Mouse (Mus musculus) midbrain, embryonic 11.5 days (tissue): ENCODE measurements around the gene Cep126. TPM values are rescaled to one million over a fixed set of nuclear protein-coding genes. Genes with fewer than 3 reads are reported as not detected.

Experiments
- ATAC-seq: fragments of 200-750 bp; cut with Nextera tagmentation; 2 replicates; pipeline ENCODE4 v1.8.0; 2017; ENCODE audit warnings: moderate TSS enrichment, moderate library complexity; ENCODE audit not compliant: low FRiP score
- DNase-seq: peaks from one replicate; pipeline ENCODE4 v3.0.0; 2015; ENCODE audit warnings: low spot score; ENCODE audit errors: missing footprints
- H3K27ac ChIP-seq: fragments of 300-500 bp; sonication (generic); 2 replicates; pipeline ENCODE4 v1.5.1; 2014; ENCODE audit warnings: low read depth, low read length
- H3K27me3 ChIP-seq: fragments of 300-500 bp; sonication (generic); 2 replicates; pipeline ENCODE4 v1.6.1; 2014; ENCODE audit warnings: mild to moderate bottlenecking, low read length, moderate library complexity, mixed read lengths; ENCODE audit not compliant: control insufficient read depth, insufficient read depth
- H3K36me3 ChIP-seq: fragments of 300-500 bp; sonication (generic); 2 replicates; pipeline ENCODE4 v1.6.1; 2014; ENCODE audit warnings: mild to moderate bottlenecking, low read length, moderate library complexity, mixed read lengths; ENCODE audit not compliant: control insufficient read depth, insufficient read depth
- H3K4me1 ChIP-seq: fragments of 300-500 bp; sonication (generic); 2 replicates; pipeline ENCODE4 v1.6.1; 2014; ENCODE audit warnings: low read length; ENCODE audit not compliant: control insufficient read depth, insufficient read depth
- H3K4me2 ChIP-seq: fragments of 300-500 bp; sonication (generic); 2 replicates; pipeline ENCODE4 v1.6.1; 2014; ENCODE audit warnings: mild to moderate bottlenecking, moderate library complexity
- H3K4me3 ChIP-seq: fragments of 300-500 bp; sonication (generic); 2 replicates; pipeline ENCODE4 v1.5.1; 2014; ENCODE audit warnings: low read depth, low read length
- H3K9ac ChIP-seq: fragments of 300-500 bp; sonication (generic); 2 replicates; pipeline ENCODE4 v1.6.1; 2014; ENCODE audit warnings: low read length
- H3K9me3 ChIP-seq: fragments of 300-500 bp; sonication (generic); 2 replicates; pipeline ENCODE4 v1.6.1; 2016; ENCODE audit warnings: low read length; ENCODE audit not compliant: control insufficient read depth
- WGBS: fragments of 180-500 bp; shearing (Covaris S2); extraction: QIAGEN DNeasy Blood & Tissue Kit; methylation state at CpG from one replicate; pipeline ENCODE4 v1.1.7; 2014; 5-methylcytosine and 5-hydroxymethylcytosine counted together
- polyA plus RNA-seq: library from polyadenylated mRNA; unstranded; fragments of >200 nt; fragmentation: Nextera tagmentation; extraction: Ambion mirVana; gene quantifications from 2 replicates; pipeline ENCODE4 v1.2.1, GENCODE M21; 2014

Cep126 gene
- polyA plus RNA-seq, 1 experiment from 2014 or later, result 4.5 TPM

DNA sequence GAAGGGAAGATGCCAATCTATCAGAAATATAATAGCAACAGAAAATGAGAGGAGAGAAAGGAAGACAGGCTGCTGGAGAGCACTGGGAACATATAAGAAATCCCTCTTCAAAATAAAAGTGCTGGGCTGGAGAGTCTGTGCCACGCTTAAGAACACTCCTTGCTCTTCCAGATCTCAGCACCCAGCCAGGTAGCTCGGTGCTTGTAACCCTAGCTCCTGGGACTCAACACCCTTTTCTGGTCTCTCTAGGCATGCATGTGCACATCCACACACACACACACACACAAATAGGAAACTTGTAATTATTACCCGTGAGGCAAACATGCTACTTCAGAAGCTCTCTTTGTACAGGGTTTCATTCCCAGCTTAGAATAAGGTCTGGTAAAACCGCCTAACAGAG, 99.0 kb downstream of the Cep126 start:
- H3K27ac ChIP-seq, result no peak overlapping the region
- no peak for ATAC-seq
- no peak overlapping the region for H3K4me3 ChIP-seq
- H3K27me3 ChIP-seq, result no peaks in the 10 kb centered on the region
- no peaks in the 10 kb centered on the region for H3K4me1 ChIP-seq
- no peaks in the 10 kb centered on the region for H3K36me3 ChIP-seq
- H3K9me3 ChIP-seq, result no peaks in the 10 kb centered on the region
- H3K4me2 ChIP-seq, result no peak overlapping the region
- no peak for DNase-seq
- no peak overlapping the region for H3K9ac ChIP-seq
- 55% methylated on average over 4 of the region's 4 CpGs for WGBS

- H3K4me3 ChIP-seq, result no peak overlapping the region
- no peaks in the 10 kb centered on the region for H3K9me3 ChIP-seq
- no peaks in the 10 kb centered on the region for H3K36me3 ChIP-seq
- no peak overlapping the region for H3K9ac ChIP-seq
- ATAC-seq (no peak), DNase-seq (no peak)
- no peaks in the 10 kb centered on the region for H3K4me1 ChIP-seq
- WGBS, result 84% methylated on average over 1 of the region's 1 CpGs
- no peak overlapping the region for H3K27ac ChIP-seq
- no peaks in the 10 kb centered on the region for H3K27me3 ChIP-seq
- no peak overlapping the region for H3K4me2 ChIP-seq
These were observed 100.0 kb downstream of the Cep126 start for GRCm38 (mm10) chr9:8034143-8034542.

DNA sequence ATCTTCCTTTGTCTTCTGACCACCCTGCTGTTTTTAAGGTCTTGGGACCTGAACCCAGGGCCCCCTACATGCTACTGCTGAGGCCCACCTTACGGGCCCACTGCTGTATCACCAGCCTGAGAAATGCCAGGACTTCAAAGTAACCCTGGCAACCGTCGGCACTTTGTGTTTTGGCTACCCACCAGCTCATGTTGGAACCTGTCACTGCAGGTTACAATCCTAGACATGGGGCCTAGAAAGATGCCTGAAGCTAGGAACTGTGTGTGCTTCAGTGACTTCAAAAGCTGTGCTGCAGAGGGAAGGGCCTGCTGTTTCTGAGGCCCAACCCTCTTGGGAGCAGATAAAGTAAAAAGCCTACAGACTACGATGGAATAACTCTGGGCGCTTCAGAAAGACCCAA, 101.2 kb downstream of the Cep126 start:
- Histone ChIP-seq H3K4me3 (no peak overlapping the region), H3K27me3 (no peaks in the 10 kb centered on the region), H3K36me3 (no peaks in the 10 kb centered on the region), H3K27ac (no peak overlapping the region), H3K4me1 (no peaks in the 10 kb centered on the region), H3K4me2 (no peak overlapping the region), H3K9me3 (no peaks in the 10 kb centered on the region), H3K9ac (no peak overlapping the region)
- DNase-seq, result no peak
- no peak for ATAC-seq
- WGBS, result 80% methylated on average over 5 of the region's 5 CpGs

Other genes starting within 250 kb of the Cep126 start
- gene Yap1, start 129.7 kb downstream of the Cep126 start, polyA plus RNA-seq, result 22.1 and 25.0 TPM in 2 replicates
- 20.6 and 20.7 TPM in 2 replicates for gene Cfap300, start 91.5 kb downstream of the Cep126 start, polyA plus RNA-seq